Mouse (Mus musculus) activated CD4-positive, CD25-positive, alpha-beta regulatory T cell, adult 4 months (primary cell): ENCODE results near the gene Pld4. TPM values are rescaled to one million over a fixed set of nuclear protein-coding genes. Genes with fewer than 3 reads are reported as not detected.

ENCODE experiments used
- ATAC-seq: one replicate; pipeline ENCODE4 v1.8.0; 2017
- polyA plus RNA-seq, 2 experiments: library from polyadenylated mRNA; unstranded; fragments of 100-300 nt; shearing (Covaris generic); gene quantifications; one replicate each; pipeline ENCODE4 v1.2.1; 2017

Gene Pld4
- 1 to 10 TPM in 1 of 2 experiments, under 1 TPM in 1; 0.50 to 4.7 TPM for polyA plus RNA-seq

DNA sequence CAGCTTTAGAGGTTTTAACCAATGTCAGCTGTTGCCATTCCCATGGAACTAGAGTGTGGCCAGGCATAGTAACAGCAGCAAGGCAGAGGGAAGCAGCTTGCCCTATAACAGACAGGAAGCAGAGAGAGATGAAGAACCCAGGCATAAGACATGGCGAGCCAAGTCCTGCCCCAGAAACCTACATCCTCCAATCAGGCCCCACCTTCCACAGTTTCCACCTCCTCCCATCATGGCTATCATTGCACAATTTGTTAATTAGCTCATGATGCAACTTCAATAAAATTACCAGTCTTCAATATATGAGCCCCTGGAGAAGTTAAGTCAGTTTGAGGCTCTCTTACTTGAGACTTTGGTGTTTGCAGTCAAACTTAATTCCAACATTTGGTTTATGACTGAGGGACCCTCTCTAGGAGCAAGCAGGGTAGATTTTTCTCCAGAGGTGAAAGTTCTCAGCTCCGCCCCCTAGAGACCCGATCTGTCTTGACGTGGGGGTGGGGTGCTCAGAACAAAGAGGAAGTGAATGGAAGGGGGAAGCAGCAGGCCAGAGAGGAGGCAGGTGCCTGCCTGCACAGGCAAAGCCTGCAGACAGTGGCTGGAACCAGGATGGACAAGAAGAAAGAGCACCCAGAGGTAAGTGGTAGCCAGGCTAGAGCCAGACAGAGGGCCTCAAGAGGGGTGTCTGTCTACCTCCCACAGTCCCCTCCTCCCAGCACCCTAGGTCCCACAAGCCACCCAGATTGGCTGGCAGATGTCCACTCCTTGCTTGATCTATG is at the start of gene Pld4:
Gene Pld4 (plus strand): TSS at position 502 of the 773 bp plus-strand sequence.
- ATAC-seq: no peak

DNA sequence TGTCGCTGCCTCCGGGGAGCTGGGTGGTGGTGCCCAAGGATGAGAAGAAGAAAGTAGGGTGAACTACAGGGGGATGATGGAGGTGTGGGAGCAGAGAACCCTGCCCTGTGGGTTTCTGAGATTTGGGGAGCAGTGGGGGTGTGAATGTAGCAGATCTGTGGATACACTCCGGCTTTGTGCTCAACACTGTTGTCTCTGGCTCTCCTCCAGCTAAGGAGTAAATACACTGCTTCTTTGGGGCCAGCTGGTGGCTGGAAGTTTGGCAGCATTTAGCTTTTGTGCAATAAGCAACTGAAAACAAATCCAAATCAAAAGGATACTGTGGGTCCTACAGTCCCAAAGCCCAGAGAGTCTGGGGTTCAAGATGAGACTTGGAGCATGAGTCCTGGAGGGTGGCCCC is 46.5 kb upstream of the Pld4 start:
- no peak for ATAC-seq

DNA sequence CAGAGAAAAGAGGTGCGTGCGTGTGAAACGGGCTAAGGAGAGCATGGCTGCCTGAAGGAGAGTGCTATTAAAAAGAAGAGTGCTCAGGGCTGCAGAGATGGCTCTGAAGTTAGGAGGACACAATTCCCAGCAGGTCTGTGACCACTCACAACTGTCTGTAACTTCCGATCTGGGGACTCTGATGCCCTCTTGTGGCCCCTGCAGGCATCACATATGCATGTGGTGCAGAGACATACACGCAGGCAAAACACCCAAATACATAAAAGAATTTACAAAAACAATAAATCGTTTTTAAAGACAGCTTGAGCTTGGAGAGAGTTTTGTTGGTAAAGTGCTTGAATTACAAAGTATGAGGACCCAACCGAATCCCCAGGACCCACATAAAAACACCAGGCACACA is 43.3 kb upstream of the Pld4 start:
- ATAC-seq: peak; percentile 30

DNA sequence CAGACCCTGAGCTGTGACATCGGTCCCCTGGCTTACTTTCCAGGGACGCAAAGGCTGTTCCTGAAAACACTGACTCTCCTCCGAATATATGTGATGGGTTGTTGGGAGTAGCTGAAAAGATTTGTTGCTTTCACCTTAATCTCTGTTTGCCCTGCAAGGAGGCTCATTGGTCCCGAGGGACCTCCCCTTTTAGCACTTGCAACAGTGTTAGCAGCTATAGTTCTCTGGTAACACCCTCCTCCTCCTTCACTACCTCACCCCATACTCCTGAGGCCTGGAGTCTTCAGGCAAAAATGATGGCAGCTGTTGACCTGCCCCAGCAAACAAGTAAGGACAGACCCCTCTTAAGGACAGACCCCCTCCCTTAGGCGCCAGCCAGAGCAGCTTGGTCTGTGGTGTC is 41.5 kb upstream of the Pld4 start:
- no peak for ATAC-seq

DNA sequence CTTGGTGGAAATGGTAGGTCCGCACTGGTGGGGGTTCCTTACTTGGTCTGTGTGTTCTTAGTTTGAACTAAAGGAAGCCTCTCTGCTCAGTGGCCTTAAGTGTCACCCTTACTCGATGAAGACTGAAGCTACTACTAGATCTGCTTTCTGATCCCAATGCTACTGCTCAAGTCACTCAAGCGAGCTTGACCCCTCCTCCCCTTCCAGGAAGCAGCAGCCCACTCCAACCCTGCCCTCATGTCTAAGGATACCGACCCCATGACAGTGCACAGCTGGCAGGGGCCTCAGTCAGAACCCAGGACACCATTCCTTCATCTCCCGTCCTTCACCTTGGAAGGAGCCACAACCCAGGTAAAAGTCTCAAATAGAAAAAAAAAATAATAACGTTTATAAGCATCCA is 40.2 kb upstream of the Pld4 start, which contains the start of gene Cep170b:
Gene Cep170b (plus strand): TSS at position 240 of the 400 bp plus-strand sequence.
- ATAC-seq: no peak

DNA sequence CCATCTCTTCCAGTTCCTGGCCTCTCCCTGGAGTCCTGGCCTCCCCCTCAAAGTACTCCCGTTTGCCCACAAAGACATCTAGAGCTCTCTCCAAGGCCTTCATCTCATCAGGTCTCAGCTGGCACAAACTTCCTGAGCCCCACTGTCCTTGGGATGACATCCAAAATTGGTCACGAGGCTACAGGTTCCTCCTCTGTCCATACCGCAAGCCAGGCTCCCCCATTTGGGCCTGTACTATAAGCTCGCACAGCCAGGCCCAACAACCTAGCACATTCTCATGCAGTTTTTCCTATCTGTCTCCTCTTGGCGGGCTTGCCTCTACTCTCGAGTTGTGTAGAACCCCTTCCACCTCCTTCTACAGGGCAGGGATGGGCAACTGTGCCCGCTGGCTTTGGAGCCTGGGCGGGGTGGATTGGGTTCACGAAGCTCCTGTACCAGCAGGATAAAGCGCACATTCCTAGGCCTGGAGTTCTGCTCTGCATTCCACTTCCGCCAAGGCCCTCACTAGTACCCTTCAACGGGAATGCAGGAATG is 39.5 kb upstream of the Pld4 start:
- ATAC-seq: no peak

DNA sequence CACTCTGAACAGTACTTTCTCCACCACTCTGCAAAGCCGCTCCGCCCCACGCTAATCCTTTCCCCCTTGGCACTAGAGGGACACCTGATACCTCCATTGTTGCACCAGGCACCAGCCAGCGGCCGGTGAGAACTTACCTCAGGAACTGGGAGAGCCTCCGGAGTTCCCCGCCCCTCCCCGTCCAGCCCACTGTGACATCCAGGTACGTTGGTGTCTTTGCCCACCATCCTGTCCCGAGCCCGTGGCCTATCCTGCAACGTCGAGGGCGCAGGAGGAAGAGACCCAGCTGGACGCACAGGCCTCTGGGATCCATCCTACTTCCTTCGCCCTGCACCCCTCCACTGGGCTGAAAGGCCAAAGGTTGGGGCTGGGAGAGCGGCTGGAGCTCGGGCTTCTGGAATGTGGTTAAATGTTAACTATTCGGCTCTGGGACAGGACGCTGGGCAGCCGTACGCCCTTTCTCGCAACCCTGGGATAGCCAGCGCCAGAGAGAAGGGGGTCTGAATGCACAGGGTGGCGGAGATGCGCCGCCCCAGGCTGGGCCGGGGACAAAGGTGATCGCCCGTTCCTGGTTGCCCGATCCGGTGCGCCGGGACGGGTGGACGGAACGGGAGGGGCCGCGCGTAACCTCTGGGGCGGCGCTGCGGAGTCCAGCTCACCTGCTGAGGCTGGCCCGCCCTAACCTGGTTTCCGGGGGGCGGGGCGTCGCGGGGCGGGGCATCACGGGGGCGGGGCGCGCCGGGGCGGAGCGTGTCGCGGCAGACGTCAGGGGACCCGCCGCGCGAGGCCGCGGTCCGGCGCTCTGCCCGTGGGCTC is 38.8 kb upstream of the Pld4 start:
- ATAC-seq: peak; percentile 33

DNA sequence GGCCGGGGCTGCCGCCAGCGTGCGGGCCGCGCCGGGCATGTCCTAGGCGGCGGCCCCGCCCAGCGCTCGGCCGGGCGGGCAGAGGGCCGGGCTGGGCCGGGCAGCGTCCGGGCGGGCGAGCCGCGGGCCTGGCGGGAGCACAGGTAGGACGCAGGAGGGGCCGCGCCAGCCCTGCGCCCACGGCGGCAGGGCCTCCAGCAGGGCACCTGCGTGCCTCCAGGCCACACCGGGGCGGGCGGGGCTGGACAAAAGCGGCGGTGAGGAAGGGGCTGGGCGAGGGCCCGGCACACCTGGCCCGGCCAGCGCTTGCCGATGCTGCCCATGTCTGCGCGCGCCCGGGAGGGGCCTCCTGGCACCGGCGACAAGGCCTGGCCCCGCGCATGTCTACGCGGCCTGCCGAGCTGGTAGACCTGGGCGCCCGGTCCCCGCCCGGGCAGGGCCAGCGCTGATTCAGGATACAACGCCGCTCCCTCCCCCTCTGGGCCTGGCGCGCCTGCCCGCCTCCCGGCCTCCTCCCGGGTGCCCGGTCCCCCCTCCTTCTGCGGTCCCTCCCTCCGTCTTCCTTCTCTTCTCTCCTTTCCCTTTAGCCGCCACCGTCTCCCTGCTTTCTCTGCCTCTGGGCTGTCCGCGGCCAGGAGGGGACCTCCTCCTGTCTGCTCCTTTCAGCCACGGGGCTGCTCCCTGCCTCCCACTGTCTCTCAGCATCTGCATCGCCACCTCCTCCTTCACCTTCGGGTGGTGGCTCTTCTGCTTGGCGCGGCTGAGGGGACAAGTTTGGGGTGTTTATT is 38.0 kb upstream of the Pld4 start:
- ATAC-seq: peak; percentile 15

DNA sequence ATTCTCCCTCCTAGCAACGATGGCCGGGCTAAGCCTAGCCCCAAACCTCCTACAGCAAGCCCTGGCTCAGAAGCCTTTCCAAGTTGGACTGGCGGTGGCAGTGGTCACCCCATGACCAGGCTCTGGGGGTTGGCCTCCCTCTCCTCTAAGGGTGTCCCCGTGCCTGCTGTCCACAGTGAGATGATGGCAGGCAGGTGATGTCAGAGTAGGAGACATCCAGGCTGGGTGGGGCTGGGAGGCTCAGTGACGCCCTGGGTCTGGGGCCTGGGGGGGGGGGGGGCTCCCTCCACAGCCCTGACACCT is 37.5 kb upstream of the Pld4 start:
- ATAC-seq: no peak

DNA sequence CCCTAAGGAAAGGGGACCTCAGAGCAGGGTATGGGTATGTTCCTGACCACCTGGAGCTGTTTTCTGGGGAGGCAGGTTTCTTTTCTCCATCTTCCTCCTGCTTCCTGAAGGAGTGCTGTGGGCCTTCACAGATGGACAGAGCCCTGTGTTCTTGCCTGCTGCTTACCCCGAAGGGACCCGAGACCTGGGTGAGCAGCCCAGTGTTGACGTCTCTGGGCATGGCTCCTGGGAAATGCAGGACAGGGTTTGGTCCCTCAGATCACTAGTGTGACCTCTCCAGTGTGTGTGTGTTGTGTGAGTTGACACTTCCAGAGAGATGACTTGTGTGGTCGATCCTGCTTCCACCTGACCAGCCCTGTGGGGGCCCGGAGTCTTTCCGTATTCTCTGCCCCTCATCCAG is 37.0 kb upstream of the Pld4 start:
- ATAC-seq: no peak

DNA sequence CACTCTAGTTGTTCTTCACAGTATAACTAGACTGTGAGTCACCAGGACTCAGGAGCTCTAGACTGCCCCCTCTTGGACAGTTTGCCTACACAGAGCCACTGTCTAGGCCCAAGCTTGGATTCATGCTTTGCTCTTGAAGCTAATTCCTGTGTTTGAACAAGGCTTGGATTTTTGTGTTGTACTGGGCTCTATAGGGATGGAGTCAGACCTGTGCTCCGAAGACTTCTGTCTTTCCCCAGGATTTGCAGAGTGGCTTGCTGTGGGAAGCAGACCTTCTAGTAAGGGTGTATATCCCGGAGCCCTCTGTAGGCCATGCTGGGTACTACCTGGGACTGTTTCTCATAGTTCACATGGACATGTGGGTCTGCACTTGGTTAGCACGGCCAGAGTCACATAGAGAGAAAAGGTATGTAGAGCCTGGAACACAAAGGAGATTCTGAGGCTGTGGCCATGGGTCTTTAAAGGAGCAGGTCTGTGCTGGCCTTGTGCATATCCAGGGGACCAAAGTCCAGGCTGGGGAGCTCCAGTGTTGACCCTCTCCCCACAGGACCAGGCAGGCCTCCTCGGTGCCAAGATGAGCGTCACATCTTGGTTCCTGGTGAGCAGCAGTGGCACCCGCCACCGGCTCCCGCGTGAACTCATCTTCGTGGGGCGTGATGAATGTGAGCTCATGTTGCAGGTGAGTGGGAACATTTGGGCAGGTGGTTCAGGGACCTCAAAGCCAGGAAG is 36.2 kb upstream of the Pld4 start:
- peak; percentile 73 for ATAC-seq

DNA sequence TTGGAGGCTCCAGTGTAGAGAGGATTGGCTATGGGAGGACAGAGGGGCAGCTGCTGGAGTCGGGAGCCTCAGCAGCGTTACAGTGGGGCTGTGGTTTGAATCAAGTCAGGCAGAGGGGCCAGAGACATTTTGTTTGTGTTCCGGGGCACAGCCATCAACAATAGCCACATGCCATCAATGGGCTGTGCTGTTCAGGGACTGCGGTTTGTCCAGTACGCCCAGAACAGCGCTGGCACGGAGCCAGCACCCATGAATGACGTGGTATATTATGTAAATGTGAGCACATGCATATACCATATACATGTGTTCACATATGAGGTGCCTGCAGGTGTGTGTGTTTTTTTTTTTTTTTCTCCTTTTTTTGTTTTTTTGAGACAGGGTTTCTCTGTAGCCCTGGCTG is 32.7 kb upstream of the Pld4 start:
- no peak for ATAC-seq

DNA sequence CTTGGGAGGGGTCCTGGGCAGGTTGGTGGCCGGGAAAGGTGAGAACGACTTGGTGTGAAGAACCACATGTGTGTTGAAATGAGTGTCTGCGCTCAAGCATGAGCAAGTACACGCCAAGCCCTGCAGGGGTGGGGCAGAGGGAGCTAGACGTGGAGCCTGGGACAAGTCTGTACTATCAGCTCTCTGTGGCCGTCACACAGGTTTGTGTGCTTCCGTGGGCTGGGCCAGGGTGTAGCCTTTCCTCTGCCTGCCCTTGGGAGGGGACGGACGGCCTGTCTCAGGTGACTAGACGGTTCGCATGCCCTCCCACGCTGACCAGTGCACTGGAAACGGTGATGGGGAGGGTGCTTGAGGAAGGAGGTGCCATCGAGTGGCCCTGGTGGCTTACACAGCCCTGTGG is 29.6 kb upstream of the Pld4 start:
- ATAC-seq: no peak

DNA sequence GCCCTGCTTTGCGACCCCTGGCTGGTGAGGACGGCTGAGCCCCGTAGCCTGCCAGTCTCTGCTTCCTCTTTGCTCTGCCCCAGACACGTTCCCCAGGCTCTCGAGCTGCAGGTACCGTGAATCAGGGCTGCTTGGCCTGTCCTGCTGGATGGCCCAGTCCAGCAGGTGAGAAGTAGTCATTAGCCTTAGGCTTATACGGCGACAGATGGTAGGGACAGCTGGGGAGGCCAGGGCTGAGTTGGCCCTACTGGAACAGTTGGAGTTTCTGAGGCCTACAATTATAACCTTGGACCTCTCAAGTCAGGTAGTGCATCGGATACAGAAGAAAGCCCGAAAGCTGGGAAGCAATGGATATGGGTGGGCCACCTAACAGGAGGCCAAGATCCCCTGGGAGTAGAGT is 27.9 kb upstream of the Pld4 start:
- no peak for ATAC-seq

DNA sequence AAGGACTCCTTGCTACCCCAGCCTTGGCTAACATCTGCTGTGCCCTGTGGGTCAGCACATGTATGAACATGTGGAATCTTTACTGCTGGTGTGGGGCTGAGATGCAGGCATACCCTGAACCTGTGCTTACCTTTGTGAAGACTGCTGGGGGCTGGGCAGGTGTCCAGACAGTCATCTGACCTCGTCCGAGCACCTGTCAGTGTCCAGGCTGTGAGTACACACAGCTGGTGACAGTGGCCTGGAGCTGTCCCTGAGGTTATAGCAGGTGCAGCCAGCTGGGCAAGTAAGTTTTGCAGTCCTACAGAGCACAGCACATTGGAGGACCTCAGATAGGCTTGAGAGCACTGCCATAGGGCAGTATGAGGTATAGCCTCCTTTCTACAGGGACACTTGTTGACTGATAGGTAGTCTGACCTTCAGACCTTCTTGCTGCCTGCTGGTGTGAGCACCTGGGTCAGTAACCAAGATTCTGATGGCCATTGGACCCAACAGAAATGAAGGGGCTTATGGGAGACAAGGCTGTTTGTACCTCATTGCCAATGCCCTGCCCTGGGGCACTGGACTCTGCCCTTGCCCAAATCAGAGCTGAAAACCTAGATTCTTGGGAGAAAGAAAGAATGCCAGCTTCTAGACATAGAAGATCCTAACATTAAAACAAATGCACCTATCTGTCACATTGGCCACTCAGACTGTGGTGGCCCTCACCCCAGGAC is 26.2 kb upstream of the Pld4 start:
- no peak for ATAC-seq

DNA sequence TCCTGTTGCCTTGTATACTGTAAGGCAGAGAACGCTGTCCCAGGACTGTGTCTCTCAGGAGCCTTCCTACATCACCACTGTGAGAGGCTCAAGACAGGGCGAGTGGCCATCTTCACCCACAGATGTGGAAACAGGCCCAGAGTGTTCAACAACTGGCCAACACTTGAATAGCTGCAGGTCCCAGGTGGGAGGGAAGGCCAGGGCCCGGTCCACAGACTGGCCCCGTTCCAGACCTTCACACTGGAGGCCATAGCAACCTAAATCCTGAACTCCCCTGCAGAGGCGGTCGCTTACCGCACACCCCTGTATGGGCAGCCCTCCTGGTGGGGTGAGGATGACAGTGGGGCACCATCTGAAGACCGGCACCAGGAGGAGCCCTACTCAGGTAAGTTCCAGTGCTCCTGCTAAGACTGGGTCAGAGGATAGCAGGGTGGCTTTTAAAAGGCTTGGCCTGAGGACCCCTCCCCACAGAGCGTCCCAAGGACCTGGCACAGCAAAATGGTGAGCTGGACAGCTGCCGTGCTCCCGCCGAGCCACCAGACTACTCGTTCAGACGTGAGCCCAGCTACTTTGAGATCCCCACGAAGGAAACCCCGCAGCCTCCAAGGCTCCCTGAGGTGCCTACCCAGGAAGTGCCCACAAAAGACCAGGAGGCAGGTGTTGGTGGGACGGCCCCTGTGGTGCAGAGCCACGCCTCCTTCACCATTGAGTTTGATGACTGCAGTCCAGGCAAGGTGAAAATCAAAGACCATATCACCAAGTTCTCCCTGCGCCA is 25.4 kb upstream of the Pld4 start:
- no peak for ATAC-seq

DNA sequence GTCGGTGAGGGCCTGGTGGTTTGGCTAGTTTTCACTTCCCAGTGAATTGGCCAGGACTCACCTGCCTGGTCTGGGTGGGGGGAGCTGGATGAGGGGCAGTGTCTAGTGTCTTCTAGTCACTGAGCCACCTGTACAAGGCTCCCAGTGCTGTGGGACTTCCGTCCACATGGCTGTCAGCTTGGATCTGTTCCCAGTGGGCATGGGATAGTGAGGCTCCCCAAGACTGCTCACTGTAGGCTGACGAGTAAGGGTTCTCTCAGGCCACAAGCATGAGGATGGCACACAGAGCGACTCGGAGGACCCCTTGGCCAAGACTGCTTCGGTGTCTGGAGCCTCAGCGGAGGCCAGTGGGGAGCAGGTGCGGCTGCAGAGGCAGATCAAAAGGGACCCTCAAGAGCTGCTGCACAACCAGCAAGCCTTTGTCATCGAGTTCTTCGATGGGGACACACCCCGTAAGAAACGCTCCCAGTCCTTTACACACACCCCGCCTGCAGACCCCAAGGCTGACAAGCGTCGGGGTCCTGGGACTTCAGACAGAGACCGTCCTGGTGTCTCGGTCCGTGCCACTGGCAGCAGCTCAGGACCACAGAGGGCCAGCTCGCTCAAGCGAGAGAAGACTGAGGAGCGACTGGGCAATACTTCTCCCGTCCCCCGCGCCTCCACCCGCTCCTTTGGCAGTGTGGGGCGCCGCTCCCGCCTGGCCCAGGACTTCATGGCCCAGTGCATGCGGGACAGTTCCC is 24.4 kb upstream of the Pld4 start:
- ATAC-seq: no peak

DNA sequence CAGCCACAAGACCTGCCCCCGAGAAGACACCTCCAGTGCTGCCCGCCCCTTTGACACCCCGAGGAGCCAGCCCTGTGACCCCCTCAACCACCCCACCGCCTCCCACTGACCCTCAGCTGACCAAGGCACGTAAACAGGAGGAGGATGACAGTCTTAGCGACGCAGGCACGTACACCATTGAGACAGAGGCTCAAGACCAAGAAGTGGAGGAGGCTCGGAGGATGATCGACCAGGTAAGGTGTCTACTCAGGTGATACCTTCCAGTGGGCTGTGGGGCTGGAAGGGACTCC is 23.9 kb upstream of the Pld4 start:
- ATAC-seq: no peak

DNA sequence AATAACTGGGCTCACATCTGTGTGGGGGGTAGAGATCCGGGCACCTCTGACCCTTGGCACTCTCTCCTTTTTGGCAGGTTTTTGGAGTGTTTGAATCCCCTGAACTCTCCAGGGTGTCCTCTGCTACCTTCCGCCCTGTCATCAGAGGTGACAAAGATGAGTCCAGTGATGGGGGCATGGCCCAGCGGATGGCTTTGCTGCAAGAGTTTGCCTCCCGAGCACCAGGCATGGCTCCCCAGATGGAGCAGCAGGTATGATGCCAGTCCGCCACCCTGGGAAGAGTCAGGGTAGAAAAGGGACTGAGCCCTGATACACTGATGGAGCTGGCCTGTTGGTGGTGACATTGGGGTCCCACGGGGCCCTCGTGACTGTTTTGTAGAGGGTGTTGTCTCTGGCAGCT is 23.4 kb upstream of the Pld4 start:
- ATAC-seq: no peak

DNA sequence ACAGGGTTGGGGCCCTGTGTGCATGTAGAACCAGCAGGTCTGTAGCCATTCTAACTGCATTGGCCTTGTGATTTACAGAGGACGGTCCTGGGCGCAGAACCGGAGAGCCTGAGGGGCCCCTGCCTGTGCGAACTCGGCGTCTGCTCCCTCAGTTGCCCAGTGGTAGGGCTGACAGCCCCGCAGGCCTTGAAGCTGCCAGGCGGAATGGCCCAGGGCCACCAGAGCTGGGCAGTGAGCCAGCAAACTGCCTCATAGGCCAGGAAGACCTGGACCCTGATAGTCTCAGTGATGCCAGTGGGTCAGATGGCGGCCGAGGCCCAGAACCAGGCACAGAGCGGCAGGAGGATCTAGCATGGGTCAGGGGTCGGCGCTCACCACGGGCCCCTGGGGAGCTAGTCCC is 22.7 kb upstream of the Pld4 start:
- no peak for ATAC-seq
